In genomic region chr11:57998872-57999271, GRCm38 (mm10) we compare ENCODE assay signal across 14 mouse cellular contexts. TPM values are rescaled to one million over a fixed set of nuclear protein-coding genes. Genes with fewer than 3 reads are reported as not detected.
DNase-seq lines count a peak whose midpoint lies in the region; ATAC-seq and TF ChIP-seq lines count a peak whose summit lies in the region.
"Had no signal": no experiment of that assay in that cellular context is flagged by ENCODE, and none has a peak within 500 bp of the region (broad histone marks: within the 10 kb centered on the region; RNA-seq: fewer than 3 reads in every experiment).

No protein-coding gene starts in this region.

- ATAC-seq in liver, embryonic 13.5 days (ENCODE audit: low read depth) = peak; percentile 78
- no peak for ATAC-seq in neural tube, embryonic 15.5 days (ENCODE audit: low FRiP score)
- ATAC-seq: inflammation-experienced regulatory T-cells, adult 6 months had no signal

- no peaks in the 10 kb centered on the region for H3K9me3 ChIP-seq in ES-E14 (ENCODE audit: control insufficient read depth, insufficient read depth, low read depth, low read length)
- no peaks in the 10 kb centered on the region for H3K9me3 ChIP-seq in liver, embryonic 13.5 days (replicated peaks)
- H3K9me3 ChIP-seq in neural tube, embryonic 15.5 days (replicated peaks) = no peaks in the 10 kb centered on the region
- H3K9me3 ChIP-seq: forebrain, embryonic 12.5 days; G1E; heart, embryonic 12.5 days; megakaryocyte, embryonic 14.5 days; neural tube, embryonic 13.5 days had no signal

- in situ Hi-C loops in ES-E14 (cut with MboI; ENCODE audit: low sequenced_read_pairs in 2 of 2, unreplicated experiment in 2 of 2) = no loop called here

- WGBS in liver, embryonic 13.5 days (ENCODE audit: insufficient replicate concordance) = 13% methylated on average over 1 of the region's 1 CpGs
- 8% methylated on average over 1 of the region's 1 CpGs for WGBS in neural tube, embryonic 15.5 days

- H3K9ac ChIP-seq in ES-E14 (ENCODE audit: insufficient read depth, low read depth, low read length, poor library complexity, severe bottlenecking) = no peak overlapping the region
- no peak overlapping the region for H3K9ac ChIP-seq in liver, embryonic 13.5 days
- H3K9ac ChIP-seq in neural tube, embryonic 15.5 days (replicated peaks) = no peak overlapping the region
- H3K9ac ChIP-seq: forebrain, embryonic 12.5 days; heart, embryonic 12.5 days; neural tube, embryonic 13.5 days had no signal

- 0 out of 2 replicates have a peak overlapping the region, but pooled peaks have one; percentile 8 for H3K27ac ChIP-seq in ES-E14 (ENCODE audit: insufficient read depth, low read depth, low read length, poor library complexity, severe bottlenecking)
- peak overlapping the region; percentile 41 for H3K27ac ChIP-seq in liver, embryonic 13.5 days
- H3K27ac ChIP-seq in neural tube, embryonic 15.5 days (replicated peaks) = no peak overlapping the region
- H3K27ac ChIP-seq: forebrain, embryonic 12.5 days; neural tube, embryonic 13.5 days had no signal

- no peaks in the 10 kb centered on the region for H3K36me3 ChIP-seq in ES-E14 (ENCODE audit: control insufficient read depth, insufficient read depth, low read length, poor library complexity, severe bottlenecking)
- H3K36me3 ChIP-seq in liver, embryonic 13.5 days = no peaks in the 10 kb centered on the region
- no peaks in the 10 kb centered on the region for H3K36me3 ChIP-seq in neural tube, embryonic 15.5 days
- H3K36me3 ChIP-seq: forebrain, embryonic 12.5 days; G1E; heart, embryonic 12.5 days; neural tube, embryonic 13.5 days had no signal

- no peak overlapping the region for H3K4me2 ChIP-seq in liver, embryonic 13.5 days
- H3K4me2 ChIP-seq in neural tube, embryonic 15.5 days = no peak overlapping the region
- H3K4me2 ChIP-seq: forebrain, embryonic 12.5 days; heart, embryonic 12.5 days; neural tube, embryonic 13.5 days had no signal

- DNase-seq in ES-CJ7 (ENCODE audit: low read depth, low spot score) (peak; percentile 64), ES-E14 (ENCODE audit: low read depth, low spot score) (no peak)
- DNase-seq in kidney, adult 11 months = peak; percentile 94
- DNase-seq in liver, embryonic 13.5 days = no peak
- no peak for DNase-seq in ovary, adult 18-20 months (ENCODE audit: low spot score)
- DNase-seq in left cerebral cortex, adult 9 months (ENCODE audit: low spot score in 2 of 2) = no peak
- DNase-seq: adrenal gland, postnatal 36 days had no signal

- no peaks in the 10 kb centered on the region for H3K27me3 ChIP-seq in liver, embryonic 13.5 days
- H3K27me3 ChIP-seq in neural tube, embryonic 15.5 days (replicated peaks) = no peaks in the 10 kb centered on the region
- H3K27me3 ChIP-seq: forebrain, embryonic 12.5 days; heart, embryonic 12.5 days; neural tube, embryonic 13.5 days had no signal

- peaks cover 7 to 21% of the 10 kb centered on the region in 2 experiments for H3K4me1 ChIP-seq in ES-E14 (ENCODE audit: control insufficient read depth in 2 of 2, insufficient read depth in 2 of 2, low read length in 2 of 2, poor library complexity in 1 of 2)
- peaks cover 15% of the 10 kb centered on the region; the same call in 1 of the 2 replicates for H3K4me1 ChIP-seq in liver, embryonic 13.5 days (replicated peaks)
- no peaks in the 10 kb centered on the region for H3K4me1 ChIP-seq in neural tube, embryonic 15.5 days
- H3K4me1 ChIP-seq: forebrain, embryonic 12.5 days; heart, embryonic 12.5 days; neural tube, embryonic 13.5 days had no signal

- H3K4me3 ChIP-seq in ES-E14 (ENCODE audit: insufficient read depth in 1 of 2, low read depth in 1 of 2, low read length in 2 of 2, poor library complexity in 1 of 2, severe bottlenecking in 1 of 2) = no peak overlapping the region
- no peak overlapping the region for H3K4me3 ChIP-seq in liver, embryonic 13.5 days (replicated peaks)
- no peak overlapping the region for H3K4me3 ChIP-seq in neural tube, embryonic 15.5 days (replicated peaks)
- H3K4me3 ChIP-seq: forebrain, embryonic 12.5 days; heart, embryonic 12.5 days; megakaryocyte, embryonic 14.5 days; neural tube, embryonic 13.5 days had no signal

TF ChIP-seq in ES-E14, 5 proteins besides CTCF, POLR2A, EP300 and RAD21:
- no peak for TF ChIP-seq CHD2 (IDR thresholded peaks at IDR 0.05; ENCODE audit: low read depth, low read length)
- TF ChIP-seq ZC3H11A (IDR thresholded peaks at IDR 0.05; ENCODE audit: borderline replicate concordance, low read depth, low read length) = no peak
- TF ChIP-seq MAFK (IDR thresholded peaks at IDR 0.05; ENCODE audit: insufficient read depth, low read depth, low read length) = no peak
- TF ChIP-seq HCFC1 (IDR thresholded peaks at IDR 0.05; ENCODE audit: borderline replicate concordance, insufficient read depth, low read length) = no peak
- TF ChIP-seq ZNF384 (IDR thresholded peaks at IDR 0.05; ENCODE audit: low read depth, low read length) = no peak

RNA-seq across cellular contexts. Expression of gene Larp1, which starts 10.0 kb away (rescaled TPM):
- 90.1 and 100 TPM in 2 replicates for total RNA-seq in ES-E14 (2012; rRNA removed)
- 19.9 and 21.6 TPM in 2 replicates for polyA plus RNA-seq in liver, embryonic 13.5 days (2015; fragmentation: Nextera tagmentation; extraction: Ambion mirVana)
- 19.9 and 20.5 TPM in 2 replicates for polyA plus RNA-seq in neural tube, embryonic 15.5 days (2015; fragmentation: Nextera tagmentation; extraction: Ambion mirVana)

Comparison
In these comparisons a context has a peak if more than half of its experiments do, and no peak if none do; other contexts are left out.
1. DNase-seq: peak in ES-CJ7 (single experiment) and kidney, adult 11 months (single experiment); none in ES-E14 (single experiment), liver, embryonic 13.5 days (single experiment), ovary, adult 18-20 months (single experiment) and left cerebral cortex, adult 9 months (0 of 2).